Mouse (Mus musculus) layer of hippocampus, adult 8-10 months (tissue): ENCODE data around the gene Mrgprd. TPM values are rescaled to one million over a fixed set of nuclear protein-coding genes. Genes with fewer than 3 reads are reported as not detected.

Source experiments
- DNase-seq, 2 experiments: peaks; one replicate each; pipeline ENCODE4 v3.0.0; 2022; ENCODE audit warnings: low spot score in 2 of 2
- total RNA-seq, 4 experiments: library from RNA; stranded (reverse); gene quantifications; 2 replicates each; pipeline ENCODE4 v1.2.4; 2022

The Mrgprd gene
- total RNA-seq, 4 experiments from 2014 or later: not detected

DNA sequence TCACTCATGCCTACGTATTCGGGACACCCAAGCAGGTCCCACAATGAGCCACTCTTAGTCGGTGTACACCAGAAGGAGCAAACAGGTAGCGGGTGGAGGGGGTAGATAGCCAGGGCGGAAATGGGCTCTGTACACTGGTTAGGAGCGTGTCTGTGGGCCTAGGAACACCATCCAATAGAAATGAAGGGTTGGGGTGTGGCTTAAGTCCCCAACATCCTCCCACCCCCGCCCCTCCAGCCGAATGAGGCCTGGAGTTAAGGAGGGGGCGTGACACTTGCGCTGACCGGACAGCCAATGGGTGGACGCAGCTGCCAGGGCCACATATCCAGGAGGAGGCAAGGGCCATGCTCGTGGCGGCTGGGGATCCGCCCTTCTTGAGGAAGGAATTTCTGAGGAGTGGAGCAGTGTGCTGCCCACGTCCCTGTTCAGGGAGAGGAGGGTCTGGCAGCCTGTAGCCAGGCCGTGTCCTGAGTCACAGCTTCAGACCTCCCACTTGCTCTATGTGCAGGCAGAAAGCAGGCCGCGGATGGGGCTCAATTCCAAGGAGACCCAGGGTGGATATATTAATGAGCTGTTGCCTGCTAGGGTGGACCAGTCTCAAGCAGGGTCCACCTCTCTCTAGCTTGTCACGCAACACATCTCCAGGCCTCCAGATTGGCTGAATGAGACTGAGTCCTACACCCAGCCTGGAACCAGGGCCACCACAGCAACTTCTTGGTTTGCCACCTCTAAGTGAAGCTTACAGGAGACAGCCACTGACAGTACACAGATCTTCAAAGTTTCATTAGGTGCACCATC lies 11.9 kb upstream of the Mrgprd start:
- DNase-seq: no peak

DNA sequence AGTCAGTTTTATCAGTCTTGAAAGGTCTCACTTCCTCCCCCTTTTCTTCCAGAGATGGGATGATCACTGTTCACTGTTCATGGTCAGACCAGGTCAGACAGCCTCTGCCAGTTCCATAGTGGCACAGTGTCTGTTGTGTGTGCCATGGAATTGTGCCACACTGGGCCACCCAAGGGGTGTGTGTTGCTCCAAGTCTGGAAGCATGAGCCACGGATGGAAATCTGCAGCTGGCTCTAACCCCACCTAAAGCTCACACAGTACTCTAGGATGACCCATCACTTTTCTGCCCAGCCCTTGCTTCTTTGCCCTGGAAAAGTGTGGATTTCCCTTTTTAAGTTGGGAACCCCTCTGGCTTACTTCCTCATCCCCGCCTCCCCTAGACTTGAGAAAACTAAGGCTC lies 10.5 kb upstream of the Mrgprd start:
- no peak for DNase-seq

DNA sequence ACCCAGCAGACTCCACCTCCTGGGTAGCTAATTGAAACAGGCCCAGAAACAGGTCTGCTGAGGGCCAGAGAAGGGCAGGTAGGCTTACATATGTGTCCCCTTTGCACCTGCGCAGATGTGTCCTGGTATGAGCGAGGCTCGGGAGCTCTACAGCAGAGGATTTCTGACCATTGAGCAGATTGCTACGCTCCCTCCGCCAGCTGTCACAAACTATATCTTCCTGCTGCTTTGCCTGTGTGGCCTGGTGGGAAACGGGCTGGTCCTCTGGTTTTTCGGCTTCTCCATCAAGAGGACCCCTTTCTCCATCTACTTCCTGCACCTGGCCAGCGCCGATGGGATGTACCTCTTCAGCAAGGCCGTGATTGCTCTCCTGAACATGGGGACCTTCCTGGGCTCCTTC lies 7.0 kb upstream of the Mrgprd start:
- no peak for DNase-seq

DNA sequence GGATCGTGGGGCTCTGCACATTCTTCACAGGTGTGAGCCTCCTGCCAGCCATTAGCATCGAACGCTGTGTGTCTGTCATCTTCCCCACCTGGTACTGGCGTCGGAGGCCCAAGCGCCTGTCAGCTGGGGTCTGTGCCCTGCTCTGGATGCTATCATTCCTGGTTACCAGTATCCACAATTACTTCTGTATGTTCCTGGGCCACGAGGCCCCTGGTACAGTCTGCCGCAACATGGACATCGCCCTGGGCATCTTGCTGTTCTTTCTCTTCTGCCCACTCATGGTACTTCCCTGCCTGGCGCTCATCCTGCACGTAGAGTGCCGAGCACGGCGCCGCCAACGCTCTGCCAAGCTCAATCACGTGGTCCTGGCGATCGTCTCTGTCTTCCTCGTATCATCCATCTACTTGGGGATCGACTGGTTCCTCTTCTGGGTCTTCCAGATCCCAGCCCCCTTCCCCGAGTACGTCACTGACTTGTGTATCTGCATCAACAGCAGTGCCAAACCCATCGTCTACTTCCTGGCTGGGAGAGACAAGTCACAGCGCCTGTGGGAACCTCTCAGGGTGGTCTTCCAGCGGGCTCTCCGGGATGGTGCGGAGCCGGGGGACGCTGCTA lies 6.5 kb upstream of the Mrgprd start:
- DNase-seq: peak in 1 of 2 experiments; percentile 46

DNA sequence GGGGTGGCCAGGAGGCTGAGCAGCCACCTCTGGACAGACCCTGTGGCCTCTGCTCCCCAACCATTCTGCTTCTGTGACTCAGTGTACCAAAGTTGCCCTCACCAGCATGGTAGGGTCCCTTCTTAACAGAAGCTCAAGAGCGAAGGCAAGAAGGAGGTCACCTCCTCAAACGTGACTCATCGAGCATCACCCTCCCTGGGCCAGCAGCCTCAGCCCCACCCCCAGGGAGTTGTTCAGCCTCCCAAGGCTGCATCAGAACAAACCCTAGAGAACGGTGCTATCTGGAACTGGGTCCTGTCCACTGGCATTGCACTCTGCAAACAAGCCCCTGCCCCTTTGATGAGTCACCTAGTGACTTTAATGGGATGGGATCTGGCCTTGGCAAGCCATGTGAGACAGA lies 5.8 kb upstream of the Mrgprd start:
- no peak for DNase-seq

GRCm38 (mm10) chr7:145309877-145310276 lies 4.8 kb upstream of the Mrgprd start:
- no peak for DNase-seq

- no peak for DNase-seq
Measured at GRCm38 (mm10) chr7:145310526-145310925, 4.1 kb upstream of the Mrgprd start.

DNA sequence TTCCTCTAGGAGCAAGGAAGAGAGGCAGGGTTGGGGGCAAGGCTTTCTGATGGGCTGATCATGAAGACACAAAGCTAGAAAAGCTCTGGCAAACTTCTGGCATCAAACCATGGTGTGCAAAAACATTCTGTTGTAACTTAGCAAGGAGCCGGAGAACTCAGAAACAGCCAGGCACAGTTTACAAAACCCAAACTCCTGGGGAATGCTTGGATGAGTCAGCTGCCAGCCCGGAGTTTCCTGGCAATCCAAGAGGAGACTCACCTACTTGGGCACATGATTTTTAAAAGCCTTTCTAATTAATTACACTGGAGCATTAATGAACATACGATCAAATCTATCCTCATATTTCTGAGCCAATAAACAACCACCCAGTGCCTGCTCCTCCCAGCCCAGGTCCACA lies 2.5 kb upstream of the Mrgprd start:
- no peak for DNase-seq

- peak in 1 of 2 experiments; percentile 42 for DNase-seq
Measured at GRCm38 (mm10) chr7:145317522-145317921, 2.9 kb downstream of the Mrgprd start.

GRCm38 (mm10) chr7:145319481-145319880 lies 4.8 kb downstream of the Mrgprd start:
- DNase-seq: peak in 1 of 2 experiments; percentile 47

DNA sequence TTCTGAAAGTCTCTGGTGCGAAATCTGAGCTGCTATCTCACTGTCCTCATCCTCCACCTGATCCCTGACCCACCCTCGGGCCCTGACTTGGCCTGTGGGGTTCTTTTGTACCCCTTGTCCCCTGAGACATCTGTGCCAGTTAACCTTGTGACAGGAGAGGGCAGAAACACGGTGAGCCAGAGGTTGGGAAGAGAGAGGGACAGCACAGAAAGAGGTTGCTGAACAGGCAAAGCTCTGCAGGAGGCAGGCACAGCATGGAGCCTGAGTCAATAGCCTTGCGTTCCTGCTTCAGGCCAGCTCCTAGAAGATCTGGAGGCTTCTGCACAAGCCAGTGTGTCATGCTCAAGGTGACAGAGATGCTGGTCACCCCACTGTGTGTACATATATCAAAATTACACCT lies 9.0 kb downstream of the Mrgprd start:
- DNase-seq: no peak

GRCm38 (mm10) chr7:145325697-145326096 lies 11.1 kb downstream of the Mrgprd start:
- no peak for DNase-seq

GRCm38 (mm10) chr7:145329982-145330381 lies 15.3 kb downstream of the Mrgprd start:
- DNase-seq: no peak

- DNase-seq: no peak
Measured at GRCm38 (mm10) chr7:145330641-145331040, 16.0 kb downstream of the Mrgprd start.

- no peak for DNase-seq
Measured at GRCm38 (mm10) chr7:145332376-145333041, 17.9 kb downstream of the Mrgprd start.

- no peak for DNase-seq
Measured at GRCm38 (mm10) chr7:145333936-145334335, 19.3 kb downstream of the Mrgprd start.

DNA sequence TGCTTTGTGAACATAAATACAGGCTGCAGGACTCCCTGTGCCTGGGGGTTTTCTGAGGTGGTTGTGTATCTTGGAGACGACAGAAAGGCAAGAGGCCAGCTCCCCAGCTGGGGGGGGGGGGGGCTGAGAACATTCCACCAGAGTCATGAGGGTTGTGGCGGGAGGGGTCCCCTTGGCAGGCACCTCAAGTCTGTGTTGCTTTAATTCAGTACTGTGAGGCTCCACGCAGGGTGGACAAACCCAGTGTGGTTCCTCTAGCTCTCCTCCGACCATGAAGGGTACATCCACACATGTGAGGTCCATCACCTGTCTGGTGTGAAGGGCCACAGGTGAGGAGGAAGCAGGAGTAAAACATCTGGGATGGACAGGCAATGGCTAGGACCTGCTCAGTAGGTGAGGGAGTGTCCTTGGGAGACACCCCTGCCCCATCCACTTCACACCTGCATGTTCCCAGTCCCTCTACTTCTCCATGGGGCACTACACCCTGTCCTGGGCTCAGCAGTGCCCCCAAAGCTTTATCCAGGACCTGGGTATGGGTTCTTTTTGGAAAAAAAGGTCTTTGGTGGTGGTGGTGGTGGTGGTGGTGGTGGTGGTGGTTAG lies 19.9 kb downstream of the Mrgprd start:
- DNase-seq: no peak

DNA sequence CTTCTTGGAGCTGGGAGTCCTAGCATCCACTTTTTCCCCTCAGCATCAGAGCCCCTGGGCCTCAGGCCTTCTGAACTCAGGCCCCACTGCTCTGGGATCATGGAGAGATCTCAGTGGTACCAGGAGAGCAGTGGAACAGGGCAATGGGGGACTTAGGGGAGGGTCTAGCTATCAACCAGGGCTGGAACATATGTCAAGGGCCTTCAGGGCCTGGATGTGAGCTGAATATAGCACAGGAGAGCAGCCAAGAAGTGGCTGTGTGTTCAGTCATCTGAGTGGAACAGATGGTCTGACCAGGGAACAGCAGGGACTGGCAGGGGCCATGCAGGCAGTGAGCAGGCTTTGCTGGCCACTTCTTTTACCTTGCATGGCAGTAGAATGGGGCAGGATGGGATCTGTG lies 20.6 kb downstream of the Mrgprd start:
- no peak for DNase-seq

DNA sequence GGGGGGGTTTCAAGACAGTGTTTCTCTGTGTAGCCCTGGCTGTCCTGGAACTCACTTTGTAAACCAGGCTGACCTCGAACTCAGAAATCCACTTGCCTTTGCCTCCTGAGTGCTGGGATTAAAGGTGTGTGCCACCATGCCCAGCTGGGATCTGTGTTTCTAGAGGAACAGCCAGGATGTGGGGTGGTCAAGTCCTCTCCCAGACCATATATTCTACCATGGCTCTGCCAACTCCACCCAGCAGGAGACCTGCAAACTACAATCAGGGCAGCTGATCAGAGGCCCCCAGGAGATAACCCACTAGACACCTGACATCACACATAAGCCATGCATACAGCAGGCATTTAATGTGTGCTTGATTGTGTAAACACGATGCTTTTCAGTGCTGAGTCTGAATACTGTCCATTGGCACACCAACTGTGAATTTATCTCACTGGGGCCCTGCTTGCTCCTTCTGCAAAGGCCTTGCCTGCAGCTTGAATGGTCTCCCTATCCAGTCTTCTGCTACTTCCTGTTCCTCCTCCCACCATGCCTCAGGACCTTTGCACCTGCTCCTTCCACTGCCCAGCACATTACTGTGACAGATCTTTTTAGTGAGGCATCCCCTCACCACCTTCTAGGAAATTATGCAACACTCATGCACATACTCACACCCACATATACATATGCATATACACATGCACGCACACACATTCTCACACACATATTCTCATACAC lies 21.1 kb downstream of the Mrgprd start:
- DNase-seq: no peak

DNA sequence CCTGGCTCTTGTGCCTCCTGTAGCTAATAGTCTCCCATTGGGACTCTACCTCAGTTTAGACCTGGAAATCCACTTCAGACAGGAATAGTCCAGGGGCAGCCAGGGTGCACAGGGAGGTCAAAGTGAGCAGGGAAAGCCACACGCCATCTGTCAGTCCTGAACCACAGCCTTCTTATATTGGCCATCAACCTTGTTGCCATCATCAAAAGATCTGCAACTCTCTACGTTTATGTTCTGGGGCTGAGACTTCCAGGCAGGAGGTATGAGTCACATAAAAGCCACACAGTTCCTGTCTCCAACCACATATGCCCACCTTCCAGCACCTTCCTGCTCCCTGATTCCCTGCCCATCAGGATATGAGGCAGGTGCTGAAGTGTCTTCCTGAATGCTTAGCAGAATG lies 23.3 kb downstream of the Mrgprd start:
- DNase-seq: no peak

GRCm38 (mm10) chr7:145340248-145340904 lies 25.7 kb downstream of the Mrgprd start:
- DNase-seq: no peak
